Mouse (Mus musculus) stomach, postnatal 0 days (tissue): ENCODE data around the gene Runx2. TPM values are rescaled to one million over a fixed set of nuclear protein-coding genes. Genes with fewer than 3 reads are reported as not detected.

Experiments
- ATAC-seq: fragments of 200-750 bp; cut with Nextera tagmentation; 2 replicates; pipeline ENCODE4 v1.8.0; 2017; ENCODE audit not compliant: low FRiP score, low TSS enrichment
- DNase-seq: peaks from one replicate; pipeline ENCODE4 v3.0.0-alpha.2; 2016; ENCODE audit warnings: low spot score
- H3K27ac ChIP-seq: fragments of 300-500 bp; sonication (generic); replicated peaks from 2 replicates; pipeline ENCODE4 v1.5.1; 2014; ENCODE audit warnings: mild to moderate bottlenecking, control low read depth
- H3K27me3 ChIP-seq: fragments of 300-500 bp; sonication (generic); 2 replicates; pipeline ENCODE4 v1.6.1; 2014; ENCODE audit warnings: low read length; ENCODE audit not compliant: control insufficient read depth, insufficient read depth
- H3K36me3 ChIP-seq: fragments of 300-500 bp; sonication (generic); 2 replicates; pipeline ENCODE4 v1.6.1; 2014; ENCODE audit warnings: low read length, mixed read lengths; ENCODE audit not compliant: control insufficient read depth, insufficient read depth
- H3K4me1 ChIP-seq: fragments of 300-500 bp; sonication (generic); replicated peaks from 2 replicates; pipeline ENCODE4 v1.6.1; 2014; ENCODE audit warnings: antibody characterized with exemption; ENCODE audit not compliant: control insufficient read depth, insufficient read depth
- H3K4me2 ChIP-seq: fragments of 300-500 bp; sonication (generic); replicated peaks from 2 replicates; pipeline ENCODE4 v1.6.1; 2014; ENCODE audit warnings: low read depth, mild to moderate bottlenecking, control low read depth, moderate library complexity
- H3K4me3 ChIP-seq: fragments of 300-500 bp; sonication (generic); 2 replicates; pipeline ENCODE4 v1.5.1; 2014; ENCODE audit warnings: low read depth, low read length, control low read depth
- H3K9ac ChIP-seq: fragments of 300-500 bp; sonication (generic); 2 replicates; pipeline ENCODE4 v1.6.1; 2014; ENCODE audit warnings: mild to moderate bottlenecking, low read length, control low read depth, mixed read lengths
- H3K9me3 ChIP-seq: fragments of 300-500 bp; sonication (generic); 2 replicates; pipeline ENCODE4 v1.6.1; 2016; ENCODE audit warnings: low read length; ENCODE audit not compliant: control insufficient read depth
- CTCF ChIP-seq: IDR thresholded peaks from 2 replicates; pipeline ENCODE4 v1.5.1; 2016; ENCODE audit warnings: antibody characterized with exemption, low read depth, mild to moderate bottlenecking, moderate library complexity
- EP300 ChIP-seq: optimal IDR thresholded peaks from 2 replicates; pipeline ENCODE3; 2016; ENCODE audit warnings: antibody characterized with exemption
- WGBS: fragments of 180-500 bp; shearing (Covaris S2); extraction: QIAGEN DNeasy Blood & Tissue Kit; methylation state at CpG from one replicate; pipeline ENCODE4 v1.1.7; 2014; 5-methylcytosine and 5-hydroxymethylcytosine counted together
- polyA plus RNA-seq: library from polyadenylated mRNA; unstranded; fragments of >200 nt; fragmentation: Nextera tagmentation; extraction: Ambion mirVana; gene quantifications from 2 replicates; pipeline ENCODE4 v1.2.1, GENCODE M21; 2015

The Runx2 gene
- polyA plus RNA-seq, 1 experiment from 2014 or later: 0.53 TPM

GRCm38 (mm10) chr17:44672806-44673205 lies 141.8 kb downstream of the Runx2 start:
- WGBS: 66% methylated on average over 7 of the region's 7 CpGs
- DNase-seq (no peak), ATAC-seq (no peak)
- Histone ChIP-seq H3K4me3 (no peak overlapping the region), H3K9ac (no peak overlapping the region), H3K27ac (no peak overlapping the region), H3K27me3 (no peaks in the 10 kb centered on the region), H3K4me1 (0 out of 2 replicates have a peak, but pooled peaks cover 2% of the 10 kb centered on the region), H3K4me2 (no peak overlapping the region), H3K9me3 (no peaks in the 10 kb centered on the region), H3K36me3 (no peaks in the 10 kb centered on the region)
- no peak for TF ChIP-seq EP300
- TF ChIP-seq CTCF: peak; percentile 31; the same call in 1 of the 2 replicates

- H3K4me2 ChIP-seq: no peak overlapping the region
- H3K9me3 ChIP-seq: no peaks in the 10 kb centered on the region
- H3K36me3 ChIP-seq: no peaks in the 10 kb centered on the region
- H3K27ac ChIP-seq: no peak overlapping the region
- WGBS: 78% methylated on average over 16 of the region's 16 CpGs
- no peak for DNase-seq
- H3K9ac ChIP-seq: no peak overlapping the region
- H3K4me1 ChIP-seq: 0 out of 2 replicates have a peak, but pooled peaks cover 2% of the 10 kb centered on the region
- no peaks in the 10 kb centered on the region for H3K27me3 ChIP-seq
- ATAC-seq: no peak
- no peak overlapping the region for H3K4me3 ChIP-seq
- no peak for TF ChIP-seq EP300
Measured at GRCm38 (mm10) chr17:44671946-44672692, 142.5 kb downstream of the Runx2 start.

DNA sequence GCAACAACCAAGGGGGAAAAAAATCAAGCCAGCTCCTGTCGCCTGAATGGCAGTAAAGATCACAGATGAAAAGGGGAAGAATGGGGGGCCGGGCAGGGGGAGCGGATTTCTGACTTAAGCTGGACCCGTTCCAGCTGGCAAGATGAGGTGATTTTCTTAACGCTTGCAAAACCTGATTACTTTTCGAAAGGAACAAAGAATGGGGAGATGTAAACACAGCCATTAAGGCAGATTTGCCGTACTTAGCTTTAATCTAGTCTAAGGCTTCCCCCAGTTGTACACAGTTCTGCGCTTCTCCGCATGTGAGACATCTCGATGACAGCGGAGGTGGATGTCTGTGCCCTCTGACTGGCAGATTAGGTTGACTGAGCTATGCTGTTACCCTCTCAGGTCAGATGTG lies 144.6 kb downstream of the Runx2 start:
- 17% methylated on average over 11 of the region's 11 CpGs for WGBS
- Histone ChIP-seq H3K4me3 (no peak overlapping the region), H3K4me1 (0 out of 2 replicates have a peak, but pooled peaks cover 2% of the 10 kb centered on the region), H3K4me2 (0 out of 2 replicates have a peak overlapping the region, but pooled peaks have one; percentile 21), H3K9me3 (no peaks in the 10 kb centered on the region), H3K36me3 (no peaks in the 10 kb centered on the region), H3K27ac (no peak overlapping the region), H3K27me3 (no peaks in the 10 kb centered on the region), H3K9ac (no peak overlapping the region)
- no peak for DNase-seq
- no peak for TF ChIP-seq EP300
- TF ChIP-seq CTCF: no peak
- no peak for ATAC-seq

- no peak overlapping the region for H3K4me3 ChIP-seq
- TF ChIP-seq CTCF (no peak), EP300 (no peak)
- no peak for DNase-seq
- 0 out of 2 replicates have a peak, but pooled peaks cover 2% of the 10 kb centered on the region for H3K4me1 ChIP-seq
- H3K36me3 ChIP-seq: no peaks in the 10 kb centered on the region
- no peak overlapping the region for H3K4me2 ChIP-seq
- WGBS: 79% methylated on average over 5 of the region's 5 CpGs
- H3K27me3 ChIP-seq: no peaks in the 10 kb centered on the region
- no peak overlapping the region for H3K9ac ChIP-seq
- no peak for ATAC-seq
- H3K9me3 ChIP-seq: no peaks in the 10 kb centered on the region
- H3K27ac ChIP-seq: no peak overlapping the region
Measured at GRCm38 (mm10) chr17:44667346-44667745, 147.3 kb downstream of the Runx2 start.

- H3K4me2 ChIP-seq: no peak overlapping the region
Measured at GRCm38 (mm10) chr17:44663872-44664271, 150.7 kb downstream of the Runx2 start.

DNA sequence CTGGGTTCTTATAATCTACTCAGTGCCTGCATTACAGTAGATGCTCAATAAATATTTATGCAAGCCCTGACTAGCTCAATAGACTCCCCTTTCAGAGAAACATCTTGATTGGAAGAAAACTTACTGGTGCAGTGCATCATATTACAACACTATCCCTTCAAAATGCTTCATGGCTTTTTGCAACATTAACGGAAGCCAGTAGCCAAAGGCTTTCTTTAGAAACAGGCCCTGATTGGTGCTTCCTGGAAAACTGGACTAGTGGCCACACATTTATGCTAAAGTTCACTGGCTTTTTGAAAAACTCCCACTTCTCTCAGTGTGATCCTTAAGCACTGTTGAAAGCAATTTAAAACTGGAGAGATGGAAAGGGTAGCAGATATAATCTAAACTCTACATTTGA lies 151.4 kb downstream of the Runx2 start:
- no peak overlapping the region for H3K4me3 ChIP-seq
- H3K27ac ChIP-seq: no peak overlapping the region
- no peaks in the 10 kb centered on the region for H3K27me3 ChIP-seq
- H3K4me1 ChIP-seq: no peaks in the 10 kb centered on the region
- no peaks in the 10 kb centered on the region for H3K36me3 ChIP-seq
- ATAC-seq (no peak), DNase-seq (no peak)
- H3K9me3 ChIP-seq: no peaks in the 10 kb centered on the region
- H3K9ac ChIP-seq: no peak overlapping the region
- 79% methylated on average over 1 of the region's 1 CpGs for WGBS
- TF ChIP-seq EP300: no peak
- TF ChIP-seq CTCF: no peak
- no peak overlapping the region for H3K4me2 ChIP-seq

More at GRCm38 (mm10) chr17:44663872-44664271, 150.7 kb downstream of the Runx2 start:
- ATAC-seq: no peak
- TF ChIP-seq CTCF (no peak), EP300 (no peak)
- H3K9ac ChIP-seq: no peak overlapping the region
- DNase-seq: no peak
- H3K4me3 ChIP-seq: no peak overlapping the region
- whole genome bisulfite sequencing: 71% methylated on average over 7 of the region's 7 CpGs
- no peak overlapping the region for H3K27ac ChIP-seq
- no peaks in the 10 kb centered on the region for H3K27me3 ChIP-seq
- no peaks in the 10 kb centered on the region for H3K4me1 ChIP-seq
- no peaks in the 10 kb centered on the region for H3K36me3 ChIP-seq
- H3K9me3 ChIP-seq: no peaks in the 10 kb centered on the region
